Mouse (Mus musculus): ENCODE measurements around the gene Zbtb49. TPM values are rescaled to one million over a fixed set of nuclear protein-coding genes. Genes with fewer than 3 reads are reported as not detected.

Gene Zbtb49
- polyA plus RNA-seq, 1 experiment from 2014 or later, result 8.1 TPM

DNA sequence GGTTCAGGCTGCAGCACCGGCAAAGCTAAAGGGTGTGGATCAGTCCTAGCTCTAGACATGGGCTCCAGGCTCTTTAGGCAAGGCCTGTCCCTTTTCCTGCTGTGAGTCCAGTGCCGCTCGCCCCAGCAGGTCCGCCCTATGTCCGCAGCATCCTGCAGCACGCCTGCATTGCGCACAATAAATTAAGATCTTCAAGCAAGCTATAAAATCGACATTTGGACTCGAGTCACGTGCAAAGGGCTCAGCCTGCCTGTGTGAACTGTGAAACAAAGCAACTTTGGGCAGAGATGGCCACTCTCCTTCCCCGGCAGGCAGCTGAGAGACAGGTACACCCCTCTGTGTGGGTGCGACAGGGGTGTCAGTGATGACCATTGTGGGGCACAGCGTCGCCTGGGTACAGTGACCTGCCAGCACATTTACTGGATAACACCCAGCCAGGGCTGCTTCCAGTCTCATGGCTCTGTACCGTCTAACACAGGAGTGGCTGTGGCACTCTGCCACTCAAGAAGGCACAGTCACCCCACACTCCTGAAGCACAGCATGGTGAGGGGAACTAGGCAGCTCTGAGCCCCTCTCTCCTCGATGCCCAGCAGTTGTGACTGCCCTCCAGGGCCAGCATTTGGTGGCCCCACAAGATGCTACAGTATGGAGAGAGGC, 45.9 kb downstream of the Zbtb49 start:
- H3K4me1 ChIP-seq (ENCODE audit: control insufficient read depth, insufficient read depth, low read length), result no peaks in the 10 kb centered on the region
- no peak overlapping the region for H3K4me3 ChIP-seq (ENCODE audit: low read length)
- H3K9me3 ChIP-seq (replicated peaks; ENCODE audit: control insufficient read depth, low read length), result peaks cover 7% of the 10 kb centered on the region; the same call in 1 of the 2 replicates
- 0 out of 2 replicates have a peak, but pooled peaks cover 4% of the 10 kb centered on the region for H3K27me3 ChIP-seq (ENCODE audit: control insufficient read depth, insufficient read depth, low read length)
- WGBS, result 75% methylated on average over 16 of the region's 16 CpGs
- H3K27ac ChIP-seq (ENCODE audit: low read length), result no peak overlapping the region
- H3K4me2 ChIP-seq (ENCODE audit: low read depth, low read length), result no peak overlapping the region
- no peak for ATAC-seq (replicated peaks; ENCODE audit: extremely low read depth, insufficient read depth, low FRiP score)
- no peak overlapping the region for H3K9ac ChIP-seq (ENCODE audit: low read length)
- H3K36me3 ChIP-seq (ENCODE audit: control insufficient read depth, insufficient read depth), result no peaks in the 10 kb centered on the region

DNA sequence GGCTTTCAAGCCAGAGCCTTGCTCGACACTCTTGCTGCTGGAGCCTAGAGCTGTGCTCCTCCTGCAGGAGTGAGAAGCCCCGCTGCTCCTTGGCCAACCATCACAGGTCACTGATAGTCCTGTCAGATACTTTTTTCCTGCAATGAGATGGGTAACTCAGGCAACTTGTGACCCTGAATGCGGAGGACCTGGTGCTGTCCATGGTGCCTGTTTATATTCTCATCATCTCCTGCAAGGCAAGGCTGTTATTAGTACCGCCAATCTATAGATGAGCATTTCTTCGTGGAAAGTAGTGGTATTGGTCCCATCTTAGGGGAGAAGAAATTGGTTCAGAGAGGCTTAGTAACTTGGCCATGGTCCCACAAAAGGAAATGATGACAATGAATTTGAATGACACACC, 46.5 kb downstream of the Zbtb49 start:
- Histone ChIP-seq H3K4me2 (ENCODE audit: low read depth, low read length) (no peak overlapping the region), H3K9ac (ENCODE audit: low read length) (no peak overlapping the region), H3K4me3 (ENCODE audit: low read length) (no peak overlapping the region), H3K27ac (ENCODE audit: low read length) (no peak overlapping the region), H3K4me1 (ENCODE audit: control insufficient read depth, insufficient read depth, low read length) (no peaks in the 10 kb centered on the region), H3K36me3 (ENCODE audit: control insufficient read depth, insufficient read depth) (no peaks in the 10 kb centered on the region), H3K9me3 (replicated peaks; ENCODE audit: control insufficient read depth, low read length) (peaks cover 7% of the 10 kb centered on the region; the same call in 1 of the 2 replicates), H3K27me3 (ENCODE audit: control insufficient read depth, insufficient read depth, low read length) (0 out of 2 replicates have a peak, but pooled peaks cover 4% of the 10 kb centered on the region)
- WGBS, result 36% methylated on average over 5 of the region's 5 CpGs
- no peak for ATAC-seq (replicated peaks; ENCODE audit: extremely low read depth, insufficient read depth, low FRiP score)

DNA sequence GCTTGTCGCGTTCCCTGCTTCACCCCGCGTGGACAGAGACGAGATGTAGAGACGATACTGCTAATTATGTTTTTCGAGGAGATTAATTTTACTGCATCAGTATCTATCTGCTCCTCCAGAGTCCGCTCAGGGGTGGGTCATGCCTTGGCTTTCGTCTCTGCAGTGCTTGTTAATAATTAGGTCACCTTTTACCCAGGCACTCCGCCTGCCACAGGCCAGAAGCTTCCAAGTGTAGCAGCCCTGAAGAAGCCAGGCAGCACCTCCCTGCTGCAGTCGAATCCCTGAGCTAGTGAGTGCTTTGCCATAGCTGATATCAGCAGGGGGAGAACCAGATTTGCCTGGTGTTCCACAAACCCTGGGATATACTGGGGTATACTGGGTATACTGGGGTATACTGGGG, 51.8 kb downstream of the Zbtb49 start:
- Histone ChIP-seq H3K4me3 (ENCODE audit: low read length) (no peak overlapping the region), H3K27ac (ENCODE audit: low read length) (no peak overlapping the region), H3K36me3 (ENCODE audit: control insufficient read depth, insufficient read depth) (no peaks in the 10 kb centered on the region), H3K27me3 (ENCODE audit: control insufficient read depth, insufficient read depth, low read length) (0 out of 2 replicates have a peak, but pooled peaks cover 3% of the 10 kb centered on the region), H3K4me2 (ENCODE audit: low read depth, low read length) (no peak overlapping the region), H3K4me1 (ENCODE audit: control insufficient read depth, insufficient read depth, low read length) (no peaks in the 10 kb centered on the region), H3K9me3 (replicated peaks; ENCODE audit: control insufficient read depth, low read length) (peaks cover 7% of the 10 kb centered on the region; the same call in 1 of the 2 replicates), H3K9ac (ENCODE audit: low read length) (no peak overlapping the region)
- WGBS, result 74% methylated on average over 11 of the region's 11 CpGs
- no peak for ATAC-seq (replicated peaks; ENCODE audit: extremely low read depth, insufficient read depth, low FRiP score)

DNA sequence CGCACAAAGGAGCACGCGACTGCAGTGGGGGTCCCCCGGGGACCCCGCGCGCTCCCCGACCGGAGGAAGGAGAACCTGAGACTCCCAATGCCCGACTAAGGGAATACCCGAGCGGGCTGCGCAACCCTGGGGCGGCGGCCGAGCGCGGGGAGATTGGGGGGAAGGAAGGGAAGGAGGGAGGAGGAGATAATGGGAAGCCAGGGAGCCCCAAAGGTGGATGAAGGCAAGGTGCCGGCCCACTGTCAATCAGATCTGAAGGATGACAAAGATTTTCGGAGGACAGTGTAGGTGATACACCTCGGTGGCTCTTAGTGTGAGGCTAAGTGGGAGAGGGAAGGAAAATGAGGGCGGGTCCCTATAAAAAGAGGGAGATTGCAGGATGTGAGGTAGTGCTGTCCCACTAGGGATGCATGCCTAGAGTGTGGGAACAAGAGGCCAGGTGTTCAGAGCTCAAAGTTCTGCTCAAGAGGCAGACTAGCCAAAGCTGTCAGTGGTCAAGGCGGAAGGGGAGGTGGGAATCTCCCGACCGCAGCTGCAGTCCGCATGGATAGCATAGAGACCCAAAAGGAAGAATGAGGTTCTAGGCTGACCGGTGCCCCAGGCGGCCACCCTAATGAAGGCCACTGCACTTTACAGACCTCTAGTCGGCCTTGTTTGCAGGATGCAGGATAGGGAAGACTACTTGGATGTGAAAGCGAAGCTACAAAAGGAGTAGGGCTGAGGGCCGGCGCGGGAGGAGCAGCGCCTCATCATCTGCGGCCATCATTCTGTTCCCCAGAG, 60.4 kb downstream of the Zbtb49 start, which contains the start of gene Nsg1:
Gene Nsg1 (minus strand): TSS at position 274 of the 780 bp plus-strand sequence.
- peaks cover 54% of the 10 kb centered on the region for H3K27me3 ChIP-seq (ENCODE audit: control insufficient read depth, insufficient read depth, low read length)
- peak within 1 kb of the TSS; percentile 75 for H3K9ac ChIP-seq (ENCODE audit: low read length)
- WGBS, result 8% methylated on average over 35 of the region's 35 CpGs
- no peaks in the 10 kb centered on the region; the same call in 1 of the 2 replicates for H3K36me3 ChIP-seq (ENCODE audit: control insufficient read depth, insufficient read depth)
- 0 out of 2 replicates have a peak, but pooled peaks cover 3% of the 10 kb centered on the region for H3K4me1 ChIP-seq (ENCODE audit: control insufficient read depth, insufficient read depth, low read length)
- peak within 1 kb of the TSS; percentile 93 for H3K4me2 ChIP-seq (ENCODE audit: low read depth, low read length)
- H3K9me3 ChIP-seq (replicated peaks; ENCODE audit: control insufficient read depth, low read length), result no peaks in the 10 kb centered on the region
- no peak for ATAC-seq (replicated peaks; ENCODE audit: extremely low read depth, insufficient read depth, low FRiP score)
- H3K27ac ChIP-seq (ENCODE audit: low read length), result no peak within 1 kb of the TSS
- peak within 1 kb of the TSS; percentile 72 for H3K4me3 ChIP-seq (ENCODE audit: low read length)

DNA sequence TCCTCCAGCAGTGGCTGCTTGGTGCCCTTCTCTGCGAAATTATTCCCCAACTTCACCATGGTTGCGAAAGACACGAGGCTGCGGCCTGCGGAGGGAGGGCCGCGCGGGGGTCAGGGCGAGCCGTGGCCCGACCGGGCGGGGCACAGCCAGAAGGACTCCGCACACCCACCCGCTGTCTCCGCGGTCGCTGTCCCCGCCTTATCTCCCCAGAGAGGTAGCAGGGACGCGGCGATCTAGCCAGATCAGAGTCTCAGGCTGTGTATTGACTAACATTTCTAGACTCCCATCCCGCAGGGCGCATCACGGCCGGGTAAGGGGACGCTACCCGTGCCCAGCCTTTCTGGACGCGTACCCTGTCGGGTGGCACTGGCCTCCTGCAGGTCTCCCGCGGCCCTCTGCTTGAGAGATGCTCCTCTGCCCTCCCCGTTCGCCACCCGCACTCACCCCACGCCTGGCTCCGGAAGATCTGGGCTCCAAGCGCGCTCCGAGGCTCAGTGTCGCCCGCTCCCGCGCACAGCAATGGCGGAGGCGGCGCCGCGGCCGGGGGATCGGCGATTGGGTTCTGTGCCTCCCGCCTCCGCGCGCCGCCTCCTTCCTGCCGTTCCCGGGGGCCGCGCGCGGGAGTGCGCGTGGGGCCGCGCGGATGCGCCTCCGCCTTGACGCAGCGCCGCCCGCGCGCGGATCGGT, 61.2 kb downstream of the Zbtb49 start:
- peaks cover 54% of the 10 kb centered on the region for H3K27me3 ChIP-seq (ENCODE audit: control insufficient read depth, insufficient read depth, low read length)
- peak overlapping the region; percentile 72 for H3K4me3 ChIP-seq (ENCODE audit: low read length)
- 0 out of 2 replicates have a peak, but pooled peaks cover 3% of the 10 kb centered on the region for H3K4me1 ChIP-seq (ENCODE audit: control insufficient read depth, insufficient read depth, low read length)
- ATAC-seq (replicated peaks; ENCODE audit: extremely low read depth, insufficient read depth, low FRiP score), result peak; percentile 71; the same call in 1 of the 2 replicates
- H3K9ac ChIP-seq (ENCODE audit: low read length), result peak overlapping the region; percentile 75
- H3K27ac ChIP-seq (ENCODE audit: low read length), result no peak overlapping the region
- H3K36me3 ChIP-seq (ENCODE audit: control insufficient read depth, insufficient read depth), result peaks cover 3% of the 10 kb centered on the region; the same call in 1 of the 2 replicates
- no peaks in the 10 kb centered on the region for H3K9me3 ChIP-seq (replicated peaks; ENCODE audit: control insufficient read depth, low read length)
- WGBS, result under 1% methylated on average over 79 of the region's 79 CpGs
- H3K4me2 ChIP-seq (ENCODE audit: low read depth, low read length), result peak overlapping the region; percentile 93

DNA sequence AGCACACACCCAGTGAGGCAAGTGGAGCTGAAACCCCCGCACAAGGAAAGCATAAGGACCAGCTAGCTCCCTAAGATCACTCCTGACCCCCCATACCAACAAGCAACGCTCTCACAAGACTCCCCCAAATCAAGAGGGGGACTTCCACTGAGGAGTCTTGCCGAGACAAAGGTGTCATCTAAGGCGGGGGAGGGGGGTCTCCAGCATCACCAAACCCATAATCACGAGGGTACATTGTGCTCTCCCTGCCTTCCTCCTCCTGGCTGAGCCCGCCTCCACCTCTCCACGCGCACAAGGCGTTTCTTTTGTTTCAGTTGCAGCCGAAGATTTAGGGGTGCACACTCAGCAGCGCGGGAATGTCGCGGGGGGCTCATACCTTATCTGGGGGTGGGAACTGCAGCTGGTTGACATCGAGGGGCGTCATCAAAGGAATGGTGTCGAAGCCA, 61.7 kb downstream of the Zbtb49 start:
- ATAC-seq (replicated peaks; ENCODE audit: extremely low read depth, insufficient read depth, low FRiP score), result no peak
- WGBS, result 7% methylated on average over 17 of the region's 17 CpGs
- Histone ChIP-seq H3K9ac (ENCODE audit: low read length) (peak overlapping the region; percentile 75), H3K4me1 (ENCODE audit: control insufficient read depth, insufficient read depth, low read length) (0 out of 2 replicates have a peak, but pooled peaks cover 3% of the 10 kb centered on the region), H3K27me3 (ENCODE audit: control insufficient read depth, insufficient read depth, low read length) (peaks cover 54% of the 10 kb centered on the region), H3K4me3 (ENCODE audit: low read length) (peak overlapping the region; percentile 72), H3K4me2 (ENCODE audit: low read depth, low read length) (peak overlapping the region; percentile 93), H3K9me3 (replicated peaks; ENCODE audit: control insufficient read depth, low read length) (no peaks in the 10 kb centered on the region), H3K36me3 (ENCODE audit: control insufficient read depth, insufficient read depth) (peaks cover 3% of the 10 kb centered on the region; the same call in 1 of the 2 replicates), H3K27ac (ENCODE audit: low read length) (no peak overlapping the region)

DNA sequence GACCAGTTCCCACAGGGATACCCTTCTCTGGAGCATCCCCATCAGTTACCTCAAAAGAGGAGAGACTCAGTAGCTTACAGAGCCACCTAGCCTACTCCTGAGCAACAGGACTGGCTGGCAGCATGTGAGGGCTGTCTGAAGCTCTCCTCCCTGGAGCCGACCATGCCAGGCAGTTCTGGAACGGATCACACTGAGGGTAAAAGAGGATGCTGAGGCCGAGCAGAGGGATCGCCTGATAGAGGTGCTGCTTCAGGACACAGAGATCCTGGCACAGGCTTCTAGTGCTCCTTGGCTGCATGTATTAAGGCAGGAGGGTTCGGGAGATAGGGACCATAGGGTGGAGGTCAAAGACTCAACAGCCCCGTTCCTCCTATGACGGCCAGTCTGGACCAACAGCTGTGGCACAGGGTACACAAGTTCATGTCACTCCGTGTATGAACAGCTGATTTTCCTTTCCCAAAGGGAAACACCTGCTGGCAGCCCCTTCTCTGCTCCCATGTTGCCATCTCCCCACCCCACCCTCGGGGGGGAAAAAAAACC, 62.7 kb downstream of the Zbtb49 start:
- Histone ChIP-seq H3K9me3 (replicated peaks; ENCODE audit: control insufficient read depth, low read length) (no peaks in the 10 kb centered on the region), H3K4me2 (ENCODE audit: low read depth, low read length) (no peak overlapping the region), H3K27me3 (ENCODE audit: control insufficient read depth, insufficient read depth, low read length) (peaks cover 48% of the 10 kb centered on the region), H3K27ac (ENCODE audit: low read length) (no peak overlapping the region), H3K4me1 (ENCODE audit: control insufficient read depth, insufficient read depth, low read length) (0 out of 2 replicates have a peak, but pooled peaks cover 3% of the 10 kb centered on the region), H3K9ac (ENCODE audit: low read length) (no peak overlapping the region), H3K4me3 (ENCODE audit: low read length) (no peak overlapping the region), H3K36me3 (ENCODE audit: control insufficient read depth, insufficient read depth) (peaks cover 3% of the 10 kb centered on the region; the same call in 1 of the 2 replicates)
- WGBS, result 62% methylated on average over 9 of the region's 9 CpGs
- ATAC-seq (replicated peaks; ENCODE audit: extremely low read depth, insufficient read depth, low FRiP score), result no peak

DNA sequence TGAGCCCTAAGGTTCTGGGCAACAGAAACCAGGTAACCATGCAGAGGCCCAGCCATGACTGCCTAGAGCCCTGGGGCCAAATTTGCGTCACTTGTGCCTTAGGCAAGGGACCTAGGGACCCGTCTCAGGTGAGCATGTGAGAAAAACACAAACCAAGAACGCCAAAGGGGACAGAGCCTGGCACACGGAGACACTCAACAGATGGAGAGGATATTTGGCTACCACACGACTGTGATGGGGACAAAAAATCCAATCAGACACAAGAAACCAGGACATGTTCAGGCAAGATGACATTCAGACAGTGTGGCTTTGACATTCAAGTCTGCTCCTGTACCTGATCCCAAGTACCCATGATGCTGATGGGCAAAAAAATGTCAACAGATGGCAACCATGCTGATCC, 66.6 kb downstream of the Zbtb49 start:
- ATAC-seq (replicated peaks; ENCODE audit: extremely low read depth, insufficient read depth, low FRiP score), result no peak
- 82% methylated on average over 5 of the region's 5 CpGs for WGBS
- H3K4me1 ChIP-seq (ENCODE audit: control insufficient read depth, insufficient read depth, low read length), result no peaks in the 10 kb centered on the region
- no peaks in the 10 kb centered on the region for H3K9me3 ChIP-seq (replicated peaks; ENCODE audit: control insufficient read depth, low read length)
- no peak overlapping the region for H3K27ac ChIP-seq (ENCODE audit: low read length)
- H3K9ac ChIP-seq (ENCODE audit: low read length), result no peak overlapping the region
- no peak overlapping the region for H3K4me3 ChIP-seq (ENCODE audit: low read length)
- no peak overlapping the region for H3K4me2 ChIP-seq (ENCODE audit: low read depth, low read length)
- peaks cover 3% of the 10 kb centered on the region; the same call in 1 of the 2 replicates for H3K36me3 ChIP-seq (ENCODE audit: control insufficient read depth, insufficient read depth)
- peaks cover 11% of the 10 kb centered on the region; the same call in 1 of the 2 replicates for H3K27me3 ChIP-seq (ENCODE audit: control insufficient read depth, insufficient read depth, low read length)

Data from heart, embryonic 16.5 days (tissue).